Mouse (Mus musculus) G1E (cell line): ENCODE data around the gene Atf7ip.

Source experiments
- CTCF ChIP-seq: IDR thresholded peaks from 2 replicates; pipeline ENCODE4 v1.5.1; 2012; ENCODE audit warnings: low read depth, low read length, inconsistent platforms, mixed read lengths
- GATA1 ChIP-seq: IDR thresholded peaks from 2 replicates; pipeline ENCODE4 v1.6.1; 2012; ENCODE audit warnings: borderline replicate concordance, low read length, inconsistent platforms, mixed read lengths
- GATA2 ChIP-seq: IDR thresholded peaks from 2 replicates; pipeline ENCODE4 v1.6.1; 2012; ENCODE audit warnings: low read depth, low read length, inconsistent platforms, borderline replicate concordance
- TAL1 ChIP-seq: conservative IDR thresholded peaks from 2 replicates; pipeline ENCODE4 v1.6.1; 2012; ENCODE audit warnings: low read depth, low read length, inconsistent platforms, mixed read lengths

- TF ChIP-seq CTCF (no peak), TAL1 (no peak), GATA1 (no peak), GATA2 (no peak)
Observed at GRCm38 (mm10) chr6:136522658-136523057, 16.7 kb downstream of the Atf7ip start.
